Mouse (Mus musculus) liver, adult (tissue): ENCODE measurements around the gene Atp6v1a.
A peak's percentile ranks its signal among the peaks of the same experiment; 100 is the strongest.

Source experiments
- GATA4 ChIP-seq: IDR thresholded peaks from 2 replicates; pipeline ENCODE4 v1.6.1; 2014; ENCODE audit warnings: mild to moderate bottlenecking, low read length; ENCODE audit not compliant: insufficient replicate concordance

The Atp6v1a gene

DNA sequence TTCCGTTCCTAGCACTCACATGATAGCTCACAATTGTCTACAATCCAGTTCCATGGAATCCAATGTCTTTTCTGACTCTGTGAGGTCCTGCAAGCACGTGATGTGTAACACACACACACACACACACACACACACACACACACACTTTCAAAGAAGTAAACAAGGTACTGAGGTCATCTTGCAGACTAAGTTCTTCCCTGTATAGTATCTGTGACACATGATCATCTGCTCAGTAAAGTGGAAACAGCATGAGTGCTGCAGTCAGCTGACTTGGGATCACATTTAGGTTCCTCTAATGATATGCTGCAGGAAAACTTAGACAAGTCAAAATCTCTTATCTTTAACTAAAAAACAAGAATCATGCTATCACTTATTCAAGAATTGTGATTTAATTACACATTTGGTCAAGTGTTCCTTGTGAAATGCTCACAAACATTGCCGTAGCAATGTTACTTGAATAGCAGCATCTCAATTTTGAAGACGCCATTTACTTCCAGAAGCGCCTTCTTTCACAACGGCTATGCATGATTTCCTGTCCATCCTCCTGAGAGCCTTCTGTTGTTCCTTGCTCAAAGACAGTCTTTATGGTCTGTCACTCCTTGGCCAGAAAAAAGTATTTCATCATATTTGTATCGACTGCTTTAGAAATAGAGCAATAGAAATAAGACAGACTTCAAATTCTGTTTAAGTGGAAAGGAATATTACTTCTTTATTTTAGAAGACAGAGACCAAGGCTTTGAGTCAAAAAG is 19.6 kb downstream of the Atp6v1a start:
- no peak for TF ChIP-seq GATA4

DNA sequence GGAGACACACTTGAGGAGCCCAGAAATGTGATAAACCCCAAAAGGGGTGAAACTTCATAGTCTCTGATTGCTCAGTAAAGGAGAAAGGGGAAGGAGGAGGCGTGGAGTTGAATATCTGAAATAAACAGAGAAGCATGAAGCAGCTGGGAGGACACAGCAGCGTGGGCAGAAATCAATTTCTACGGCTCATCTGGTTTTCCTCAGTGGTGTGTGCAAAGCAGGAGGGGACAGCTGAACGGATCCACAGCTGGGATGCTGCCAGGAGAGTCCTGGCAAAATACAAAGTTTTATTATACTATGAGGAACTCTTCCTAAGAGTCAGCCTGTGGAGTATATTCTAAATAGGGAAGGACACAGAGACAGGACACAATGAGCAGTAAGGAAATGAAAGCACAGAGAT is 30.5 kb downstream of the Atp6v1a start:
- TF ChIP-seq GATA4, result no peak

- TF ChIP-seq GATA4, result no peak
Measured at GRCm38 (mm10) chr16:44105211-44105610, 34.3 kb downstream of the Atp6v1a start.

GRCm38 (mm10) chr16:44103806-44104766 is 35.4 kb downstream of the Atp6v1a start:
- TF ChIP-seq GATA4, result no peak

GRCm38 (mm10) chr16:44102925-44103324 is 36.6 kb downstream of the Atp6v1a start:
- TF ChIP-seq GATA4, result no peak

GRCm38 (mm10) chr16:44101181-44101710 is 38.3 kb downstream of the Atp6v1a start:
- no peak for TF ChIP-seq GATA4

DNA sequence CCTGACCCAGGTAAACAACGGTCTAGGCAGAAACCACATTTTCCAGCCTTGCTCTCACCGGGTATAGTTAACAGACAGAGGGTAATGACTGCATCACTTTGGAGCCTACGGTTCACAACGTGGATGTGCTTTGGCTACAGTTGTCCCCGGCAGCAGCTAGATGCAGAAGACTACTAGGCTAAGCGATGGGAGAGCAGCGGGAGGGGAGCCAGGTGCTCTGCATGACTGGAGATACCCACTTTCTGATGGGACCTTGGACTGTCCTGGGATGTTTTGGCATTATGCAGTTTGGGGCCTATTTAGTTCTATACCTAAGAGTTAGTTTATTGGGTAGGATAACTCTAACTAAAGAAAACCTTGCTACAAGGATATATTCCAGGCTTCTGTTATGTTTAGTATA is 40.1 kb downstream of the Atp6v1a start:
- TF ChIP-seq GATA4, result no peak

GRCm38 (mm10) chr16:44087650-44088049 is 51.9 kb downstream of the Atp6v1a start:
- TF ChIP-seq GATA4, result no peak

- peak; percentile 64; the same call in 1 of the 2 replicates for TF ChIP-seq GATA4
Measured at GRCm38 (mm10) chr16:44063025-44063894, 76.2 kb downstream of the Atp6v1a start, which contains the start of gene Gramd1c. TSS of gene Gramd1c (minus strand) at chr16:44063345.

- TF ChIP-seq GATA4, result no peak
Measured at GRCm38 (mm10) chr16:44061341-44061740, 78.2 kb downstream of the Atp6v1a start.

GRCm38 (mm10) chr16:44060604-44061286 is 78.8 kb downstream of the Atp6v1a start:
- no peak for TF ChIP-seq GATA4

DNA sequence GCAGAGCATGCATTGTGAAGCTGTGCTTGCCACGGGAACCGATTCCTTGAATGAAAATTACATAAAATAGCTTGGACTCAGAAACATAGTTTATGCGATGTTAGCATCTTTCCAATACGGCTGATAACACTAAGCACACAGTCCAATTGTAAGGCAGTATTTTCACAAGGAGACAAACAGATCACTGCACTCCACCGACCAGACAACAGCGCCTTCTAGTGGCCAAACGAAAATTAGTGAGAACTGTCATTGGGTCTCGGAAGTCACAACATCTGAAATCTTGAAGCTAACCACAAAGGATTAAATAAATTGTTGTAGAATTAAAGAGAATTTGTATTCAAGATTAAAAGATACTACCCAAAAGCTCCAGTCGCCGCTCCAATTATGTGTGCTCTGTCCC is 80.8 kb downstream of the Atp6v1a start:
- TF ChIP-seq GATA4, result no peak; the same call in 1 of the 2 replicates

DNA sequence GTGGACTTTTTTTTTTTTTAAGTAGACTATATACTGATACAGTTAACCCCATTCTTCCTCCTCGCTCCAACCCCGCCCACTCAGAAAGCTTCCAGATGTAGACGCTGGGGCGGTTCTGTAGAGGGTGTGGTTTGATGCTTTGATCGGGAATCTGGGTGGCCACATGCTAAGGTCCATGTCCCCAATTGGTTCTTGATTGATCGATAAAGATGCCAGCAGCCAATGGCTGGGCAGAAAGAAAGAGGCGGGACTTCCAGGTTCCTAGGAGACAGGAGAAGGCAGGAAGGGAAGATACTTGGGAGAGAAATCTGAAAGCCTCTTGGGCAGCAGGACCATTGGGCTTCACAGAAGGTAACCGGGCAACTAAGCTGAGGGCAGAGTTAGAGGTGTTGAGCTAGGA is 83.7 kb downstream of the Atp6v1a start:
- TF ChIP-seq GATA4, result no peak

- no peak for TF ChIP-seq GATA4
Measured at GRCm38 (mm10) chr16:44053265-44053664, 86.2 kb downstream of the Atp6v1a start.
